In genomic region chr6:14771717-14772116, GRCm38 (mm10) we compare ENCODE assay signal across 33 mouse cellular contexts. TPM values are rescaled to one million over a fixed set of nuclear protein-coding genes. Genes with fewer than 3 reads are reported as not detected.
"Had no signal": no experiment of that assay in that cellular context is flagged by ENCODE, and none has a peak within 500 bp of the region (broad histone marks: within the 10 kb centered on the region; RNA-seq: fewer than 3 reads in every experiment).

No protein-coding gene starts in this region.

- H3K4me2 ChIP-seq: hindbrain, embryonic 13.5 days; hindbrain, embryonic 15.5 days; kidney, embryonic 15.5 days; limb, embryonic 13.5 days; limb, embryonic 15.5 days; liver, embryonic 12.5 days had no signal

- H3K36me3 ChIP-seq: hindbrain, embryonic 13.5 days; hindbrain, embryonic 15.5 days; kidney, embryonic 15.5 days; limb, embryonic 13.5 days; limb, embryonic 15.5 days; liver, embryonic 12.5 days had no signal

- H3K4me1 ChIP-seq: hindbrain, embryonic 13.5 days; hindbrain, embryonic 15.5 days; kidney, embryonic 15.5 days; limb, embryonic 13.5 days; limb, embryonic 15.5 days; liver, embryonic 12.5 days had no signal

- DNase-seq: gastrocnemius, postnatal 14 days; gastrocnemius, postnatal 36 days; heart, postnatal 14 days; kidney, adult 11 months; kidney, adult 2 months; kidney, adult 9 months; kidney, postnatal 14 days; kidney, postnatal 36 days; layer of hippocampus, adult 9-11 months; layer of hippocampus, postnatal 36 days; left cerebral cortex, postnatal 4 days had no signal

- H3K9ac ChIP-seq: hindbrain, embryonic 13.5 days; hindbrain, embryonic 15.5 days; kidney, embryonic 15.5 days; limb, embryonic 13.5 days; limb, embryonic 15.5 days; liver, embryonic 12.5 days; liver, embryonic 14.5 days had no signal

- H3K4me3 ChIP-seq: hindbrain, embryonic 13.5 days; hindbrain, embryonic 15.5 days; kidney, embryonic 15.5 days; limb, embryonic 13.5 days; limb, embryonic 15.5 days; liver, embryonic 12.5 days had no signal

- H3K27ac ChIP-seq: hindbrain, embryonic 13.5 days; hindbrain, embryonic 15.5 days; hindbrain, postnatal 0 days; kidney, embryonic 15.5 days; kidney, postnatal 0 days; limb, embryonic 13.5 days; limb, embryonic 15.5 days; liver, embryonic 12.5 days; liver, embryonic 14.5 days had no signal

- H3K9me3 ChIP-seq: hindbrain, embryonic 13.5 days; hindbrain, embryonic 15.5 days; kidney, embryonic 15.5 days; limb, embryonic 15.5 days; liver, embryonic 12.5 days had no signal

- H3K27me3 ChIP-seq: hindbrain, embryonic 13.5 days; hindbrain, embryonic 15.5 days; kidney, embryonic 15.5 days; limb, embryonic 13.5 days; limb, embryonic 15.5 days; liver, embryonic 12.5 days had no signal

- ATAC-seq: hindbrain, postnatal 0 days; intestine, embryonic 16.5 days; liver, embryonic 12.5 days had no signal

RNA-seq across cellular contexts. Expression of gene Ppp1r3a, which starts 16.6 kb away (rescaled TPM):
- total RNA-seq: hematopoietic stem cell, adult 5-6 weeks; hindbrain, postnatal 0 days; layer of hippocampus, adult 18-20 months; layer of hippocampus, adult 8-10 months; layer of hippocampus, postnatal 14 days; layer of hippocampus, postnatal 36 days; left cerebral cortex, adult 18-20 months; left cerebral cortex, postnatal 10 days; left cerebral cortex, postnatal 25 days; left cerebral cortex, postnatal 4 days had no signal
- polyA plus RNA-seq: hindbrain, embryonic 11.5 days; hindbrain, embryonic 13.5 days; hindbrain, embryonic 15.5 days; intestine, embryonic 14.5 days; intestine, embryonic 16.5 days; kidney, postnatal 0 days; large intestine, adult 2 months; limb, embryonic 11.5 days; liver, adult 2 months; liver, embryonic 12.5 days; liver, embryonic 14.5 days had no signal
